Mouse (Mus musculus): ENCODE measurements at regions not wholly inside any gene's neighbourhood (a gene's known extent, or its start where the extent isn't known, plus 50 kb on each side); places are given as distances from the start of the nearest gene placed in this dataset.
"Not testable (repeated sequence)": the region's sequence is repeated elsewhere in the genome, so short reads cannot be mapped to it uniquely, and the experiment has no call there.

DNA sequence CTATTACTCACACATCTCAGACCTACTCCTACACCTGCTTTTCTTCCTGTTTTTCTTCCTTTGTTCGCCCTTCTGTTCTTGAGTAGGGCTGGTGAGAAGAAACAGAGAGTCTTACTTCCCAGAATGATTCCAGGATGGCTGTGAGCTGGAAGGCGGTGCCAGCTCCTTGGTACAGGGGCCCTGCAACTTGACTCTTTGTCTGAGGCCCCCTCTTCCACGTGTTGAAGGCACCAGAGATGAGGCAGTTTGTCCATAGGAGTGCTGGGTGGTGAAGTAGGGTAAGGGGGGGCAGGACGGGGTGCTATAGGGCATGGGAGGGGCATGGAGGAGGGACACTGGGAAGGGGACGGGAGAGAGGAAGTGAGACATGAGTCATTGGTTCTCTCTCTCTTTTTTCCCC, 60.8 kb downstream of the Dmrta2 start:
- no peak for DNase-seq

GRCm38 (mm10) chr4:110044851-110045618, 67.2 kb downstream of the Dmrta2 start:
- no peak for DNase-seq

- no peak for DNase-seq
Observed at GRCm38 (mm10) chr4:110045651-110046269, 67.9 kb downstream of the Dmrta2 start.

DNA sequence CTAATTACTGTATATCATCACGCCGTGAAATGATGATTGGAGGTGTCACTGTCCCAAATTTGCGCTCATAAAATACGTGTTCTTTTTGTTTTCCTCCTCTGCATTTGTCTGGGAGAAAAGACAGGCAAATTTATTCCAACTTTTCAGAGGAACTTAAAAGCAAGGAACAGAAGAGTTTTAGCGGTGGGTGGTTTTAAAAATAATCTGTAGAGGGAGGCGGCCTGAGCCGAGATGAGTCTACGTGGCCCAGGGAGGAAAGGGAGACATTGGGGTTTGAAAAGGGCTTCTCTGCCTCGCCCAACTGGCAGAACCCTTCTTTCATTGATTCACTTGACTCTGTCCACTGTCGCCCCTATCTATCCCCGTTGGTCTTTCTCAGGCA, 68.4 kb downstream of the Dmrta2 start:
- DNase-seq = no peak

DNA sequence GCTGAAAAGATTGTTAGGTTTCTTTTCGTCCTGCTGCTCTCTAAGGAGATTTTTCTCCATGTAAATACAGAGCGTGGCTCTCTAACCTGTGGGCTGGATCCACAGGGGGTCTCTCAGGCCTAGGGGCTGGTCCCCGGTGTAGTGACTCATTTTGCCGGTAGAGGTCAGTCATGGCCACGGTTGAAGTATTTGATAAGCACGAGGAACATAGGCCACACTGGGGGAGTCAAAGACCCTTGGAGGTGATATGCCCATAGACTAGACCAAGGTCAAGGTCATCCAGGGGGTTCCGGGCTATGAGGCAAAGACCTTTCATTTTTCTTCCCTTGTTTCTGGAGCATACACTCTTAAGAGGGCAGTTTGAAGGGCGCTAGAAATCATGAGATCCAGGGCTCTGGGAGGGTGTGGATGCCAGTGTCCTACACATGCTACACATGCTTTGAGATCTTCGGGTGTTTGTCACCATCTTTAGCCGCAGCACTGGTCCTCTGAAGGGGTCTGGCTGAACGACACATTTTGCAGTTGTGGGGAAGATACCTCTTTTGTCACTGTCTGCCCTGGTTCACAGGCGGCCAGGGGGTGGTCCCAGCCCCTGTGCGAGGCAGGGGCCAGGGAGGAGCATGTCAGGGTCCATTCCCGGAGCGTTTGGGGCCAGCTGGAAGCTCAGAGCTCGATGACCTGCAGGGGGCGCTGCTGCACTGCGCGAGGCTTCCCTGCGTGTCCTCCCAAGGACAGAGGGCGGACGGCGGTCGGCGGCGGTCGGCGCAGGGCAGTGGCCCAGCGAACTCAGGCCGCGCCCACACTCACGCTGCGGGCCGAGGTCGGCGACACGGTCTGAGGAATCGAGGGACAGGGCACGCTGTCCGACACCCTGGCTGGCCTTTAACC, 72.8 kb downstream of the Dmrta2 start:
- peak; percentile 74 for DNase-seq

DNA sequence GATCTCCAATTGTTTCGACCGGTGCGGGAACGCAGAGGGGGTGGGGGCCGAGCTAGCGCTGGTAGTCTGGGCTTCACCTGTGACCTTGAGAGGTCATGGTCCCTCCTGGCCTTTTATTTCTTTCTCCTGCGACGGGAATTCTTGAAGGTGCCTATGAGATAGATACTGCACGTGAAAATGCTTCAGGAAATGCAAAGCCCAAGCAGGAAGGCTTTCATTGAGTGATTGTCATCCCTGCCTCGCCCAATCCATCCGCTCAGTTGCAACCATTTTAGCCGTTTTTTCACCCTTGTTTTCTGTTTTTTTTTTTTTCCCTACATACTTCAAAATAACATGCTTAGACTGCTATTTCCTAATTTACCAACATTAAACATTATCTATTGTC, 73.4 kb downstream of the Dmrta2 start:
- DNase-seq = no peak

- DNase-seq = no peak
Observed at GRCm38 (mm10) chr4:110051872-110052271, 74.0 kb downstream of the Dmrta2 start.

DNA sequence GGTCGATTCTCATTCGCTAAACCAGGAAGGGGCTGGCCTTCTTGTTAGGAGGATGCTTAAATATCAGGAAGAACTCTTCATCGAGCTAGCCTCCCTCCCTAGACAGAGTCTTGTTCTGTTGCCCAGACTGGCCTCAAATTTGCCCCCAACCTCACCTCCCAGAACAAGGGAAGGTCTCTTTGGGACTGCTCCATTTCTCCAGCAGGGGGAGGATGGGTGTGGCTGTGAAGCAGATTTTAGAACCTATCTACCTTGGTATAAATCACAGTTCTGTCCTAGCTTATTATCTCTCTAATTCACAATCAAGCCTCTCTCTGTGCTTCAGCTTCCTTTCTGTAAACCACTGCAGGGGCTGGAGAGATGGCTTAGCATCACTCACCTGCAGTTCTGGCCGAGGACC, 75.1 kb downstream of the Dmrta2 start:
- DNase-seq = no peak

- no peak for DNase-seq
Observed at GRCm38 (mm10) chr4:110073836-110074235, 96.0 kb downstream of the Dmrta2 start.

GRCm38 (mm10) chr4:110083371-110083770, 105.5 kb downstream of the Dmrta2 start:
- DNase-seq = no peak

- DNase-seq = no peak
Observed at GRCm38 (mm10) chr4:110087570-110088247, 109.9 kb downstream of the Dmrta2 start.

DNA sequence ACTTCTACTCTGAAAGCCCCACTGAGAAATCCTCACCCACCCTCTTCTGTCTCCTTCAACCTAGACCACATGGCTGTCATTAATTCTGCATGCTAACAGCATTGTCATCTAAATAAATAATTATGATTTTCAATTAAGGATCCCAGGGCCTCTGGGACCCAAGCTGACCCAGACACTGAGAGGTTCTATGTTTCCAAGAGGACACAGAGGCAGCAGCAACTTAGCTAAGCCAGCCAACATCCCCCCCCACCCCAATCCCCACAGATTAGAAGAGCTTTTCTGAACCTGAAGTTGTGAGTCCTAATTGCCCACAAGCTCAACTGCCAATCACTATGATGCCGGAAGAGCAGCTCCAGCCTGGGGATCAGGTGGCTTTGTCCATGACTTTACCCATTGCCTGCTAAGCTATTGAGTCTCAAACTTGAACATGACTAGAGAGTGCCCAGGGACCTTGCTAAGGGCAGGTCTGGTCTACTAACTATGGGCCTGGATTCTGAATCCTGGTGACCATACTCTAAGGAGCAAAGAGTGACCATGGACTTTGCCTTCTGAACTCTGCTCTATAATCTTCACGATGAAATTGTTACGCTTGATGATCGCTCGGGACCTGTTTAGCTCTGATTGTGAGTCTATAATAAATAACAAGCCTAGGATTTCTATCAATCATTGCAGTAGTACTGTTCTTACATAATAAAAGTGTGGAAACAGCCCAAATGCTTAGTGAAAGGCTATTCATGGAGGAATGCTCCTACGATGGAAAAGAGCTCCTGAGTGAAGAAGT, 115.4 kb downstream of the Dmrta2 start:
- DNase-seq = no peak

GRCm38 (mm10) chr4:110094541-110094940, 116.7 kb downstream of the Dmrta2 start:
- no peak for DNase-seq

GRCm38 (mm10) chr4:110095760-110096593, 118.1 kb downstream of the Dmrta2 start:
- no peak for DNase-seq

DNA sequence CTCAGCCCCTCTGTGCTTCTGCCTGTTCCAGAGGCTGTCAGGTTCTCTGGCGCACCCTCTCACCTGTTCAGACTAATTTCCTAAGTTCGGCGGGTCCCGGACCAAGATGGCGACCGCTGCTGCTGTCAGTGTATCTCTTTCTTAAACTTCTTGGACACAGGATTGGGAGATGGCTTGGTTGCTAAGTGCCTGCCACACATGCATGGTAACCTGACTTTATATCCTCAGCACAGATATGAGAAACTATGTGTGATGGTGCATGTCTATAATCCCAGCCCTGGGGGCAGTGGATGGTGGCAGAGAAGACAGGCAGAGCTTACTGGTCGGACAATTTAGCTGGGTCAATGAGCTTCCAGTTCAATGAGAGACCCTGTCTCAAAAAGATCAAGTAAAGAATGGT, 126.3 kb downstream of the Dmrta2 start:
- DNase-seq = not testable (repeated sequence)

DNA sequence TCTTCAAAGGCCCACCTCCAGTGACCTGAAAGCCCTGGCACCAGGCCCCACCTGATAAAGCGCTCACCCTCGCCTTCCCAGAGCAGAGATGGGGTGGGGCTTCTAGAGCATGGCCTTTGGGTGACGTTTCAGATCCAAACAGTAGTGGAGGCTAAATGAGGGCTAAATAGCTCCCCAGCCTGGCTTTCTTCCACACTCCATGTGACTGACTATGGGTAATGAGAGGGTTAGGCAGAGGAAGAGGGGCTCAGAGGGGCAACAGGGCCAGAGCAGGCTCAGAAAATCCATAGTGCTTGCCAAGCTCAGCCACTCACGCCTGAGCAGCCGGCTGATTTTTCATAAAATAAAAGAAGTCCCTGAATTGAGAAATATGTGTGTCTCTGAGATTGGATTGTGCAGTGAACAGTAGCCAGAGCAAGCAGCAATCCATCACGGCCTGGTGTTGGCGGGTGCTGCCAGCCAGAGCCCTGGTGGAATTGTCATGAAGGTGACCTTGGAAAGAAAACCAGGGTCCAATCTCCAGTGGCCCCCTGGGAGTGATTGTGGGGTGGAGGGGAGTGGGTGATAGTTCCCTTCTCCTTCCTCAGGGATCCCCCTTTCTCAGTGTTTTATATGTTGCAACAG, 128.9 kb downstream of the Dmrta2 start:
- no peak for DNase-seq

DNA sequence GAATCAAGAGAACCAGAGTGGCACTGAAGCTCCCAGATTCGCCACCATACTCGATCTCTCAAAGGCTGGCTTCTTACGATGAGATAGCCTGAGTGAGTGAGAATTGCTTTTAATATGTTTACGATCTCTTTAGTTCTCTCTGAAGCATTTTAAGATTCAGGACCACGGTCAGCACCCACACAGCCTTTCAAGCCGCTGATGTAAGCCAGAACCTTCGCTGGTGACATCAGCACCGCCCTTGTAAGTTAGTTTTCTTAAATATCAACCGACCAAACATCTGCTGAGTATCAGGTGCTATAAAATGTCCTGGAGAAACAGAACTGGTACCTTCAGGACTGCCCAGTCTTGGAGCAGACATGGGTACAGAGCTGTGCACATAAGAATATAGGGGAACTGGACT, 141.6 kb downstream of the Dmrta2 start:
- no peak for DNase-seq

DNA sequence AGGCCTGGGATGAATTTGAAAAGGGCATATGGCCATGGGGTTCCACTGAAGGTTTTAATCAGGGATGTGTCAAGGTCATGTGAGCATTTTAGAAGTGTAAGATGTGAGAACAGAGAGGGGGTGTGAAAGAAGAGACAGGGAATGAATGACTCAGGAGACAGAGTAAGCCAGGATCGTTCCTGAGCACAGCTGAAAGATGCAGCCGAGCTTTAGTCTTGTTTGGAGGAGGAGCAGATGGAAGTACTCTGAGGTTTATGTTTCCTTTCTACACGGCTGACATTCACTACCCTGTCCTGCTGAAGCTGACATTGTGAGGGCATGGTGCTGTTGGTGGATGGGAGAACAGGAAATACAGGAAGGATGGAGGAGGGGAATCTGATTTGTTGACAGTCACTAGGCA, 142.0 kb downstream of the Dmrta2 start:
- no peak for DNase-seq

DNA sequence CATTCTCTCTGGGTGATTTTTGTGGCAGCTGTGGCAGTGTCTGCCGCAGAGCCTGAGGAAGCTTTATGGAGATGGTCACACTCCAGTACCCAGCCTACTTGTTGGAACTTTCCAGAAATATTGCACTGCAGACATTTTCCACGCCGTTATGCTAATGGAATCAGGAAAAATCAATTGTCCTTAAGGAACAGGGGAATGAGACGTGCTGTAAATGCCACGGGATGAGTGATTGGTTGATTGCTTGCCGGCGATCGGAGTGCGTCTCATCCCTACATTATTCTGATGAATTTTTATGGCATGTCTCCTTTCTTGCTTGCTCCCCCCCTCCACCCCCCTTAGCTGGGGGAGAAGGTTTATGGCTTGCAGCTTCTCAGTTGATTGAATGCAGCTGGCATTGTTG, 142.9 kb downstream of the Dmrta2 start:
- DNase-seq = no peak

DNA sequence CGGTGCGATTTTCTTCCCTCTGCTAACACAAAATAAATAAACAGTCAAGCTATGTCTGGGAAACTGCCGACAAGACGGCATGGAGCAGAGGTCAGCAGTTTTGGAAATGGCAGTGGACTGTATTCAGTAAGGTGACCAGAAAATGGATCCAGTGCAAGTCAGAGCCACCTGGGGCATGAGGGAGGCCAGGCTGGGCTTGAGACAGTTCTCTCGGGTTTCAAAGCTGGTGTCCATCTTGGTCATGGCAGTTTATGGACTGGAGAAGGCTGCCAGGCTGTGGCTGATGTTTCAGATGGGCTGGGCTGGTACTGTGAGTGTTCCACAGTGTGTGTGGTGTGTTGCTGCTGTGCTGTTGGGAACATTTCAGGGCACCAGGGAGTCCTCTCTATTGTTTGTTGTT, 143.6 kb downstream of the Dmrta2 start:
- no peak for DNase-seq
